Mouse (Mus musculus): ENCODE measurements around the gene Tacstd2. TPM values are rescaled to one million over a fixed set of nuclear protein-coding genes. Genes with fewer than 3 reads are reported as not detected.
"Not testable (repeated sequence)": the region's sequence is repeated elsewhere in the genome, so short reads cannot be mapped to it uniquely, and the experiment has no call there.

Tacstd2 gene
- polyA plus RNA-seq, 1 experiment from 2014 or later = 0.43 TPM

DNA sequence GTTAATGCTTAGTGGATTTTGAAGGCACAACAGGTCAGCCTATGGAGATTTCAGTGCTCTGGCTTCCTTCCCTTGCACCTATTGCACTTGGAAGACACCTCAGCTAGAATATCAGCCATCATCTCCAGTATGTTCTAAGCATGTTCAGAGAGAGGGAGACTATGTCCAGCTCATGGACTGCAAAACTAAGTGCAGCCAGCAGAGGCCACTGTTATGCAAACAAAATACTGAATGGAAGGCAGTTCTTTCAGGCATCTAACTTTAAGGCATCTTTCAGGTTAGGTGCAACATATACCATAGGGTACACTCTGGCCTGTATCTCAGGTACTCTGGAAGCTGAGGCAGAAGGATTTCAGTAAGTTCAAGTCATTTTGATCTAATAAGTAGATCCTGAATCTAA lies 24.8 kb downstream of the Tacstd2 start:
- H3K4me2 ChIP-seq = no peak overlapping the region
- no peaks in the 10 kb centered on the region for H3K27me3 ChIP-seq
- no peak overlapping the region for H3K4me3 ChIP-seq (replicated peaks)
- H3K9ac ChIP-seq = no peak overlapping the region
- no peaks in the 10 kb centered on the region for H3K4me1 ChIP-seq (replicated peaks)
- H3K36me3 ChIP-seq (replicated peaks) = no peaks in the 10 kb centered on the region
- no peak overlapping the region for H3K27ac ChIP-seq (replicated peaks)
- H3K9me3 ChIP-seq (replicated peaks) = no peaks in the 10 kb centered on the region
- ATAC-seq (ENCODE audit: insufficient read depth) = no peak

DNA sequence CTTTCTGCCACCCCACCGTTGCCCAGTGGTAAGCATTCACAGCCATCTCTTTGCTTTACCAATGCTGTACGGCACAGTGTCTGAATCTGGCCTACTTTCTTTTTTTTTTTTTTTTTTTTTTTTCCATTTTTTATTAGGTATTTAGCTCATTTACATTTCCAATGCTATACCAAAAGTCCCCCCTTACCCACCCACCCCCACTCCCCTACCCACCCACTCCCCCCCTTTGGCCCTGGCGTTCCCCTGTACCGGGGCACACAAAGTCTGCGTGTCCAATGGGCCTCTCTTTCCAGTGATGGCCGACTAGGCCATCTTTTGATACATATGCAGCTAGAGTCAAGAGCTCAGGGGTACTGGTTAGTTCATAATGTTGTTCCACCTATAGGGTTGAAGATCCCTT lies 33.7 kb downstream of the Tacstd2 start:
- H3K9ac ChIP-seq; H3K36me3 ChIP-seq (replicated peaks); H3K4me2 ChIP-seq; H3K4me1 ChIP-seq (replicated peaks); H3K27me3 ChIP-seq; H3K9me3 ChIP-seq (replicated peaks); H3K4me3 ChIP-seq (replicated peaks); H3K27ac ChIP-seq (replicated peaks); ATAC-seq (ENCODE audit: insufficient read depth): not testable (repeated sequence)
- 72% methylated on average over 2 of the region's 6 CpGs for WGBS (ENCODE audit: insufficient replicate concordance)

DNA sequence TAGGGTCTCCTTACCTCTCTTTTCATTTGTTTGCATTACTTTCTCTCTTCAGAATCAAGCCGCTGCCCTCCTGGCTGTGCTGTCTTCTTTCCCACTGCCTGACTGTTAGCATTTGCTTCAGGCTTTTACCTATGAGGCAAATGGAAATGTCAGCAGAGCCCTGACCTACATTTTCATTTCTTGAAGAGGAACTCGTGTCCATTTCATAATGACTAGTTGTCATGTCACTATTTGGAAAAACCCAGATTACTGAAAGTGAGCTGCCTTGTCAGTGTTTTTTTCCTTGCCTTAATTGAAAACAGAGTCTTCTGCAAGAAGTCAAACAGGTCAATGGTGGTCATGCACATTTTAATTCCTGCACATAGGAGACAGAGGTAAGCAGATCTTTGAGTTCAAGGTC lies 43.8 kb downstream of the Tacstd2 start, which contains the start of gene Il23r:
Gene Il23r (minus strand): TSS at position 101 of the 400 bp plus-strand sequence.
- H3K4me1 ChIP-seq (replicated peaks) = no peaks in the 10 kb centered on the region
- 67% methylated on average over 2 of the region's 2 CpGs for WGBS (ENCODE audit: insufficient replicate concordance)
- H3K4me2 ChIP-seq = no peak within 1 kb of the TSS
- ATAC-seq (ENCODE audit: insufficient read depth) = no peak
- H3K4me3 ChIP-seq (replicated peaks) = no peak within 1 kb of the TSS
- H3K36me3 ChIP-seq (replicated peaks) = no peaks in the 10 kb centered on the region
- no peak within 1 kb of the TSS for H3K9ac ChIP-seq
- no peak within 1 kb of the TSS for H3K27ac ChIP-seq (replicated peaks)
- no peaks in the 10 kb centered on the region for H3K27me3 ChIP-seq
- H3K9me3 ChIP-seq (replicated peaks) = no peaks in the 10 kb centered on the region

Other genes starting within 250 kb of the Tacstd2 start
- gene Il12rb2, start 159.6 kb downstream of the Tacstd2 start, polyA plus RNA-seq (2015; fragmentation: Nextera tagmentation; extraction: Ambion mirVana) = 0.25 TPM in 2 replicates
- not detected in 2 replicates for gene Il23r, start 43.9 kb downstream of the Tacstd2 start, polyA plus RNA-seq (2015; fragmentation: Nextera tagmentation; extraction: Ambion mirVana)

Data from liver, embryonic 15.5 days (tissue).